Mouse (Mus musculus) Patski (cell line): ENCODE measurements around the gene Ptprm. TPM values are rescaled to one million over a fixed set of nuclear protein-coding genes. Genes with fewer than 3 reads are reported as not detected.
A peak's percentile ranks its signal among the peaks of the same experiment; 100 is the strongest.

Source experiments
- ATAC-seq: fragments of 100-300 bp; one replicate; pipeline ENCODE4 v1.8.0; 2021
- CTCF ChIA-PET: fragments of 350-600 bp; sonication (Branson Sonifier 250); formaldehyde crosslinking; loops from one replicate; lab custom pipeline; 2022; ENCODE audit warnings: inconsistent platforms; lab: Charles Lee
- POLR2A ChIA-PET: fragments of 350-600 bp; sonication (Branson Sonifier 250); formaldehyde crosslinking; loops from one replicate; lab custom pipeline; 2022; ENCODE audit warnings: antibody characterized with exemption, inconsistent platforms; lab: Charles Lee
- DNase-seq: peaks from one replicate; pipeline ENCODE4 v3.0.0-alpha.2; 2011; ENCODE audit warnings: low read depth, low spot score
- H3K27me3 ChIP-seq: fragments of 371-371 bp; one replicate; pipeline ENCODE4 v1.5.1; 2021
- CTCF ChIP-seq: fragments of 100-300 bp; IDR thresholded peaks from one replicate; pipeline ENCODE4 v1.5.1; 2021
- in situ Hi-C: fragments of 300-500 bp; cut with MboI; formaldehyde crosslinking; loops from 3 replicates; pipeline ENCODE4 v1.11.1; 2018; ENCODE audit warnings: low pct_unique_long_range_greater_than_20kb, mixed read lengths
- polyA plus RNA-seq: library from polyadenylated mRNA; unstranded; gene quantifications from one replicate; pipeline ENCODE4 v1.2.3, GENCODE M21; 2021

Gene Ptprm
- polyA plus RNA-seq, 1 experiment from 2014 or later = 43.7 TPM

- no peak for DNase-seq
- ChIA-PET POLR2A (no interaction called here), CTCF (interaction anchor here (1.0 kb wide), 1 partner anchor 10 kb away, joined by 3 read pairs; no protein-coding TSS in a partner anchor)
- no peaks in the 10 kb centered on the region for H3K27me3 ChIP-seq
- no peak for TF ChIP-seq CTCF
- ATAC-seq = no peak
- in situ Hi-C loops = loop anchor here (5.0 to 25.0 kb wide), 5 partner anchors 461 to 904 kb away; partner anchors contain the start of gene Ptprm
Observed at GRCm38 (mm10) chr17:66683411-66683810, 670.8 kb downstream of the Ptprm start.

- ATAC-seq (peak; percentile 78), DNase-seq (no peak)
- H3K27me3 ChIP-seq = no peaks in the 10 kb centered on the region
- peak; percentile 93 for TF ChIP-seq CTCF
- CTCF ChIA-PET = interaction anchor here (0.6 to 2.2 kb wide), 23 partner anchors 8 to 904 kb away, joined by 3 to 11 read pairs (median 3); no protein-coding TSS in a partner anchor
- POLR2A ChIA-PET = interaction anchor here (0.5 kb wide), 1 partner anchor 495 kb away, joined by 3 read pairs; no protein-coding TSS in a partner anchor
- in situ Hi-C loops = loop anchor here (5.0 to 25.0 kb wide), 5 partner anchors 464 to 907 kb away; partner anchors contain the start of gene Ptprm
Observed at GRCm38 (mm10) chr17:66680662-66681061, 673.6 kb downstream of the Ptprm start.

- DNase-seq (no peak), ATAC-seq (no peak)
- no peak for TF ChIP-seq CTCF
- ChIA-PET POLR2A (interaction anchor here (0.5 kb wide), 1 partner anchor 46 kb away, joined by 6 read pairs; no protein-coding TSS in a partner anchor), CTCF (interaction anchor here (1.1 kb wide), 1 partner anchor 81 kb away, joined by 3 read pairs; no protein-coding TSS in a partner anchor)
- no peaks in the 10 kb centered on the region for H3K27me3 ChIP-seq
- in situ Hi-C loops = loop anchor here (10.0 to 25.0 kb wide), 2 partner anchors 220 to 913 kb away; no protein-coding TSS in a partner anchor
Observed at GRCm38 (mm10) chr17:66674667-66675066, 679.6 kb downstream of the Ptprm start.

- no peak for TF ChIP-seq CTCF
- DNase-seq (no peak), ATAC-seq (no peak)
- POLR2A ChIA-PET = interaction anchor here (0.9 kb wide), 1 partner anchor 10 kb away, joined by 4 read pairs; no protein-coding TSS in a partner anchor
- in situ Hi-C loops = loop anchor here (10.0 kb wide), 1 partner anchor 223 kb away; no protein-coding TSS in a partner anchor
- CTCF ChIA-PET = interaction anchor here (1.0 kb wide), 1 partner anchor 9 kb away, joined by 3 read pairs; no protein-coding TSS in a partner anchor
- H3K27me3 ChIP-seq = no peaks in the 10 kb centered on the region
Observed at GRCm38 (mm10) chr17:66671715-66672230, 682.5 kb downstream of the Ptprm start.

GRCm38 (mm10) chr17:66671287-66671686 lies 683.0 kb downstream of the Ptprm start:
- DNase-seq = no peak
- ChIA-PET CTCF (no interaction called here), POLR2A (interaction anchor here (0.9 kb wide), 1 partner anchor 9 kb away, joined by 4 read pairs; no protein-coding TSS in a partner anchor)
- no peak for TF ChIP-seq CTCF
- in situ Hi-C loops = loop anchor here (10.0 kb wide), 1 partner anchor 224 kb away; no protein-coding TSS in a partner anchor
- ATAC-seq = no peak
- no peaks in the 10 kb centered on the region for H3K27me3 ChIP-seq

DNA sequence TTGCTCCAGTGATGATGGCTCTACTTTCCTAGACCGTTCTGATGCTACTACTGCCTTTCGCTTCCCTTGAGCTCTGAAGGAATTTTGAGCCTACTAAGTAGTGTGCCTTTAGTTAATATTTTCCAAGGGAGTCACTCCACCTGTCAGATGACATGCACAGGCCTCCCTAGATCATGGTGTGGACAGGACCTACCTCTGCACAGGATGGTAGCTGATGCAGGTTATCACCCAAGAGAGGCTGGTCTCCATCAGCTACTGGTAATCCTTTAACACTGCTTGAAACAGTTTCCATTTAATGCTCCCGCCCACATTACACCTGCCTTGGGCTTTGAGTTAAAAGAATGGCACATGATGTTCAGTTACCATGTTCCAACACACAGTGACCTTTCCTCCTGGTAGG lies 688.5 kb downstream of the Ptprm start:
- H3K27me3 ChIP-seq = no peaks in the 10 kb centered on the region
- TF ChIP-seq CTCF = no peak
- in situ Hi-C loops = no loop called here
- ATAC-seq = no peak
- DNase-seq = no peak
- POLR2A ChIA-PET = no interaction called here
- CTCF ChIA-PET = no interaction called here

DNA sequence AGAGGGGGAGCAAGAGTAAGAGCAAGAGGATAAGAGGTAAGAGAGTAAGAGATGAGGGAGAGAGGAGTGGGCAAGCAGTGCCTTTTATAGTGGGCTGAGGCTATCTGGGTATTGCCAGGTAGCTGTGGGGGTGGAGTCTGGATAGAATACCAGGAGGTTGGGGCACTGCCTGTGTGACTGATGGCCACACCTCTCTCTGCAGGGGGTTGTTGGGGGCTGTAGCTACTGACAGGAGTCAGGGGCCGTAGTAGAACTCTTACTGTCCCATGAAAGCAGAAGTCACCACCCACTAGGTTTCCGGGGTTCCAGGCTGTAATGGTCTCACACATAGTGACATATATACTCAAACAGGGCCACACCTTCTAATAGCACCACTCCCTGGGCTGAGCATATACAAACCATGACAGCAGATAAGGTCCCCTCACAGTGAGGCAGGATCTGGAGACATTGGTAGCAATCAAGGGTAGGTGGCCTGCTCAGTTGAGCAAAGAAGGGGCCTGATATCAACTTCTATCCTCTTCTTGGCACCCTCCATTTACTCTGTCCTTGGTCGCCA lies 689.0 kb downstream of the Ptprm start:
- no peak for DNase-seq
- no peak for TF ChIP-seq CTCF
- ChIA-PET POLR2A (no interaction called here), CTCF (no interaction called here)
- no peaks in the 10 kb centered on the region for H3K27me3 ChIP-seq
- no peak for ATAC-seq
- in situ Hi-C loops = no loop called here

DNA sequence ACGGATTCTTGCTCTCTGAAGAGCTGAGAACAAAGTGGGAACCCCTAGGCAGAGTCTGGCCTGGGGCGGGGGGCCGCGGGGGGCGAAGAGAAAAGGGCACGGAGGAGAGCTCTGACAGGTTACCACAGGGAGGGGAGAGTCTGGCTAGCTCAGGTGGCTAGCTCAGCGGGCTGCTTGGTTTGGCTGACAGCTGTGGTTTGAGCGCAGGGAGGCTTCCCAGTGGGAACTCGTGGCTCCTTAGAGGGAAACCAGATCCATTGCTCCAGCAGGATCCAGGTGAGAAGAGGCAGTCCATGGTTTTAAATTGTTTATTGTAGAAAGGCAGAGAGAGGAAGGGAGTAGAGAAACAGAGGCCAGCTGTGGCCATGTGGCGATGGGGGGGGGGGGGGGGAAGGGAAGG lies 689.5 kb downstream of the Ptprm start:
- in situ Hi-C loops = no loop called here
- no peak for ATAC-seq
- no peak for DNase-seq
- ChIA-PET POLR2A (no interaction called here), CTCF (no interaction called here)
- no peak for TF ChIP-seq CTCF
- H3K27me3 ChIP-seq = no peaks in the 10 kb centered on the region

GRCm38 (mm10) chr17:66659242-66659641 lies 695.0 kb downstream of the Ptprm start:
- CTCF ChIA-PET = no interaction called here
- TF ChIP-seq CTCF = no peak
- ATAC-seq = no peak
- POLR2A ChIA-PET = no interaction called here
- H3K27me3 ChIP-seq = no peaks in the 10 kb centered on the region
- no peak for DNase-seq
- in situ Hi-C loops = no loop called here

DNA sequence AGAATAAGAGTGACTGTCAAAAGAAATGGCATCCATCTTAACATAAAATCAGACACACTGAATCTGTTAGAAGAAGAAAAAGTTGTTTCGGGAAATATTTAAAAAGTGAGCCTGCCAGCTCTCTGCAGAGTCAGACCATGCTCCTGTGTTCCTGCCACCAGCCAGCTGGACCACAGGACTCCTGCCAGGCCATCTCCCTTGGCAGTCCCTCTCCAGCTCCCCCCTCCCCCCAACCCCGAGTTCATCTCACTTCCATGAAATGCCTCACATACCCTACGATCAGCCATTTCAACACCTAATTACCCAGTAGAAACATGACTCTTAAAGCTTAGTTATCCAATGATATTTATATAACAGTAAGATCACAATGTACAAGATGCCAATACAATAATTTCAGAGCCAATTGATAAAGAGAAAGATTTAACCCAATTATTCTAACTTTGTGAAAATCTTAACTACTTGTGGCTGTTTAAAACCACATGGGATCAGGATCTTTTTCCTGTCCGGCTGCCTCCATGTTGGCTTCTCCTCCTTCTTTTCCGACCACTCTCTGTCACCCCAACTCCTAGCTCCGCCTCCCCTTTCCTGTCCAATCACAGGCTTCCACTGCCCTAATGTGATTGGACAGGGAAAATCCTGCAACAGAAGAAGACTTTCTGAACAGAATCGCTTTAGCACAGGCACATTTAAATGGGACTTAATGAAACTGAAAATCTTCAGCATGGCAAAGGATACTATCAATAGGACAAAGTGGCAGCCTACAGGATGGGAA lies 716.1 kb downstream of the Ptprm start:
- no peak for TF ChIP-seq CTCF
- ChIA-PET CTCF (no interaction called here), POLR2A (no interaction called here)
- no peaks in the 10 kb centered on the region for H3K27me3 ChIP-seq
- no peak for ATAC-seq
- no peak for DNase-seq
- in situ Hi-C loops = no loop called here
